Mouse (Mus musculus) heart, embryonic 12.5 days (tissue): ENCODE data around the gene Slc12a8. TPM values are rescaled to one million over a fixed set of nuclear protein-coding genes. Genes with fewer than 3 reads are reported as not detected.

Experiments
- ATAC-seq: fragments of 200-750 bp; cut with Nextera tagmentation; 2 replicates; pipeline ENCODE4 v1.8.0; 2017; ENCODE audit warnings: moderate TSS enrichment, moderate library complexity; ENCODE audit not compliant: insufficient number of reproducible peaks, low FRiP score
- H3K27ac ChIP-seq: fragments of 300-500 bp; sonication (generic); 2 replicates; pipeline ENCODE4 v1.5.1; 2016; ENCODE audit warnings: mild to moderate bottlenecking, moderate library complexity; ENCODE audit not compliant: poor library complexity, severe bottlenecking
- H3K27me3 ChIP-seq: fragments of 300-500 bp; sonication (generic); replicated peaks from 2 replicates; pipeline ENCODE4 v1.6.1; 2016; ENCODE audit warnings: mild to moderate bottlenecking, moderate library complexity
- H3K36me3 ChIP-seq: fragments of 300-500 bp; sonication (generic); 2 replicates; pipeline ENCODE4 v1.6.1; 2016; ENCODE audit warnings: mild to moderate bottlenecking, moderate library complexity
- H3K4me1 ChIP-seq: fragments of 300-500 bp; sonication (generic); replicated peaks from 2 replicates; pipeline ENCODE4 v1.6.1; 2016; ENCODE audit warnings: mild to moderate bottlenecking
- H3K4me2 ChIP-seq: fragments of 300-500 bp; sonication (generic); 2 replicates; pipeline ENCODE4 v1.6.1; 2016; ENCODE audit warnings: mild to moderate bottlenecking, moderate library complexity
- H3K4me3 ChIP-seq: fragments of 300-500 bp; sonication (generic); 2 replicates; pipeline ENCODE4 v1.5.1; 2016; ENCODE audit warnings: mild to moderate bottlenecking
- H3K9ac ChIP-seq: fragments of 300-500 bp; sonication (generic); 2 replicates; pipeline ENCODE4 v1.6.1; 2016; ENCODE audit warnings: mild to moderate bottlenecking, moderate library complexity
- H3K9me3 ChIP-seq: fragments of 300-500 bp; sonication (generic); replicated peaks from 2 replicates; pipeline ENCODE4 v1.6.1; 2016; ENCODE audit warnings: mild to moderate bottlenecking, moderate library complexity
- WGBS: fragments of 180-500 bp; shearing (Covaris S2); methylation state at CpG from one replicate; pipeline ENCODE4 v1.1.7; 2016; 5-methylcytosine and 5-hydroxymethylcytosine counted together
- polyA plus RNA-seq: library from polyadenylated mRNA; unstranded; fragments of >200 nt; fragmentation: Nextera tagmentation; extraction: Ambion mirVana; gene quantifications from 2 replicates; pipeline ENCODE4 v1.2.1, GENCODE M21; 2016

The Slc12a8 gene
- polyA plus RNA-seq, 1 experiment from 2014 or later = 1.3 TPM

DNA sequence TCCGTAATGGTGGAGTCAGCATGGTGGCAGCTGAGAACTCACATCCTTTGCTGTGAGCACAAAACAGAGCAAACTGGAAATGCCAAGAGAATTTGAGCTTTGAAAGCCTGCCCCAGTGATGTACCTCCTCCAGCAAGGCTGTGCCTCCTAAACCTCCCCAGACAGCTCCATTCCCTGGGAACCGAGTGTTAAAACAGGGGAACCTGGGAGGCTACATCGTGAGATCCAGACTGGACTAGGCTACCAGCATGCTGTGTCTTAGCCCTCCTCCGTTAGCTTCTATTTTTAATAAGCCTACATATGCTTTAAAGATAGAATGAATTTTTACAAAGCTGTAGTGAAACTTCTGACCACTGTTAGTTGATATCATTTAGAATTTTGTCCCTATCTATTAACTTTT lies 184.7 kb downstream of the Slc12a8 start:
- Histone ChIP-seq H3K4me3 (no peak overlapping the region), H3K27me3 (no peaks in the 10 kb centered on the region), H3K9me3 (no peaks in the 10 kb centered on the region), H3K4me2 (no peak overlapping the region), H3K4me1 (peaks cover 51% of the 10 kb centered on the region), H3K9ac (no peak overlapping the region), H3K27ac (no peak overlapping the region), H3K36me3 (peaks cover 8% of the 10 kb centered on the region; the same call in 1 of the 2 replicates)
- ATAC-seq = no peak
- 80% methylated on average over 4 of the region's 4 CpGs for WGBS

DNA sequence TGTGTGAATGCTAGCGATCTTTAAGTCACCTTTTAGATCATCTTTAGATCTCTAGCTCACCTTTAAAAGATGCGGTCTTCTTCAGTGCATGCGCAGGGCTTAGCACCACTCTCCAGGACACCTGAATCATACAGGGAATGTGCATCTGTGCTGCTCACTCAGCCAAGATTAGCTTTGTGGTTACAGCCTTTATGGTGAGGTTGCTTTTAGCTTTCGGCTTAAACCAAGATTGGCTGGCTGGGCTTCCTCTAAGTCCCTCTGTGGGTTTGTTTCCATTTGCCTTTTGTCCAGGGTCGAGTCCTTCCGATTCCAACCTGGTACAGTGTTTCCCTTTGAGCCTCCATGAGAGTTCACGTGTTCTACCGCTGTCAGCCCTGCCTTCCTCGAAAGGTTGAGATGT lies 187.2 kb downstream of the Slc12a8 start:
- WGBS = 66% methylated on average over 9 of the region's 9 CpGs
- 0 out of 2 replicates have a peak overlapping the region, but pooled peaks have one; percentile 49 for H3K4me2 ChIP-seq

DNA sequence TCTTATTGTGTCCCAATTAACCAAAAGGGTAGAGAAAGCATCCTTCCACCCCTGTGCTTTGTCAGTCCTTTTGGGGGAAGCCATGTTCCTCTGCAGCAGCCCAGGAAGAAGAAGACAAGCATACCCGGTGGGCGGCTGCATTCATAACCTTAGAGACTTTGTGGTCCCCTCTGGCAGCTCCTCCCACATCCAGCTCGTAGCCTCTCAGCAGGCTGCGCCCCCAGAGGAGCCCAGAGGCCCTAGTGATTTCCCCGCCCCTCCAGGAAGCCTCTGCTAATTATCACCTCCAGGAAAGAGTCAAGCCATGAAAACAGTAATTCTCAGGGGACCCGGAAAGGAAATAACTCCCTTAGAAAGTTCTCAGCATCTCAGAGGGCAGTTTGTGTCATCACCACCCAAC lies 188.1 kb downstream of the Slc12a8 start:
- Histone ChIP-seq H3K4me3 (no peak overlapping the region), H3K27me3 (no peaks in the 10 kb centered on the region), H3K9ac (no peak overlapping the region), H3K36me3 (peaks cover 19% of the 10 kb centered on the region), H3K9me3 (no peaks in the 10 kb centered on the region), H3K4me2 (peak overlapping the region; percentile 49), H3K4me1 (peaks cover 60% of the 10 kb centered on the region), H3K27ac (peak overlapping the region; percentile 76)
- ATAC-seq = peak; percentile 78
- WGBS = 7% methylated on average over 6 of the region's 6 CpGs

More for the DNA sequence above, 187.2 kb downstream of the Slc12a8 start:
- Histone ChIP-seq H3K9ac (no peak overlapping the region; the same call in 1 of the 2 replicates), H3K4me1 (peaks cover 52% of the 10 kb centered on the region), H3K4me3 (no peak overlapping the region), H3K9me3 (no peaks in the 10 kb centered on the region), H3K27me3 (no peaks in the 10 kb centered on the region), H3K27ac (peak overlapping the region; percentile 76), H3K36me3 (peaks cover 23% of the 10 kb centered on the region; the same call in 1 of the 2 replicates)
- no peak for ATAC-seq

DNA sequence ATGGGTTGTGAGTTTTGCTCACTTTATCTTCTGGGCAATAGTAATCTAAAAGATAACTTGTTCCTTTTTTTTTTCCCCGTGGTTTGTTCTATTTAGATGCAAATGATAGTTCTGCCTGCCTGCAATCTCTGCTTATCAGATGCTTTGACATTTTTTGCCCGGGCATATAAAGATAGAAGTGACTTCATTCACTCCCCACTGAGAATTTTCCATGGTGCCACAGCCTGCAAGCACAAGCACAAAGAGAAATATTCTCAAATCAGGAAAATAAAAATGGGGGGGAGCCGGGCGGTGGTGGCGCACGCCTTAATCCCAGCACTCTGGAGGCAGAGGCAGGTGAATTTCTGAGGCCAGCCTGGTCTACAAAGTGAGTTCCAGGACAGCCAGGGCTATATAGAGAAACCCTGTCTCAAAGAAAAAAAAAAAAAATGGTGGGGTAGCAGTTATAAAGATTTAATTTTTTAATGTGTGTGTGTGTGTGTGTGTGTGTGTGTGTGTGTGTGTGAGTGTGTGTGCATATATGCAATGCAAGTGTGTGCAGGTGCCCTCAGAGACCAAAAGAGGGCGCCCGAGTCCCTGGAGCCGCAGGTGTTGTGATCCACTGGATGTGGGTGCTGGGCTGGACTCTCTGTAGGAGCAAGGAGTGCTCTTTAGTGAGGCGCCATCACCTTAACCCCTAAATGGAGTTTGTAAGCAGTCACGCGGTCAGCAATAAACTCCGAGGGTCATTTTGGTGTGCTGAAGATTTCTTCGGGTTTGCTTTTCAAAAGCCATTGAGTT lies 189.2 kb downstream of the Slc12a8 start:
- Histone ChIP-seq H3K4me3 (no peak overlapping the region), H3K27me3 (no peaks in the 10 kb centered on the region), H3K4me2 (no peak overlapping the region), H3K9me3 (no peaks in the 10 kb centered on the region), H3K27ac (no peak overlapping the region), H3K36me3 (peaks cover 28% of the 10 kb centered on the region), H3K4me1 (peaks cover 70% of the 10 kb centered on the region), H3K9ac (no peak overlapping the region)
- WGBS = 85% methylated on average over 14 of the region's 14 CpGs
- ATAC-seq = no peak

DNA sequence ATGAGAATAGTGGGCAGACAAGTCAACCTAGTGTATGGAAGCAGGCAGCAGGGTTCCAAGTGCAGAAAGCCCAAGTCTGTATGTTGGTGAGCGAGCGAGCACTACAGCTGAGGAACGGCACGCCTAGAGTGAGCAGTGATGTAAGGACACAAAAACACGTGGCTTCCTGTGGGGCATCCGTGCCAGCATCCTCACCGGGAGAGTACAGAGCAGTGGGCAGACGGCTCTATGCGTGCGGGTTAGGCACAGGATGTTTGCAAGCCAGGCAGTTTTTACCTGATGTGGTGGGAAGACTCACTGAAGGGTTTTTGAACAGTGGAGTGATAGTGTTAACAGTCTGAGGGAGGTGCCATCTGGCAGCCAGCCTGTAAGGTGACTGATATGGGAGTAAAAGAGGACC lies 190.9 kb downstream of the Slc12a8 start:
- H3K36me3 ChIP-seq = peaks cover 40% of the 10 kb centered on the region
- H3K4me3 ChIP-seq = no peak overlapping the region
- no peaks in the 10 kb centered on the region for H3K9me3 ChIP-seq
- no peak overlapping the region for H3K9ac ChIP-seq
- 82% methylated on average over 10 of the region's 10 CpGs for WGBS
- H3K4me1 ChIP-seq = peaks cover 79% of the 10 kb centered on the region
- no peak overlapping the region for H3K4me2 ChIP-seq
- H3K27me3 ChIP-seq = no peaks in the 10 kb centered on the region
- no peak overlapping the region for H3K27ac ChIP-seq
- no peak for ATAC-seq

DNA sequence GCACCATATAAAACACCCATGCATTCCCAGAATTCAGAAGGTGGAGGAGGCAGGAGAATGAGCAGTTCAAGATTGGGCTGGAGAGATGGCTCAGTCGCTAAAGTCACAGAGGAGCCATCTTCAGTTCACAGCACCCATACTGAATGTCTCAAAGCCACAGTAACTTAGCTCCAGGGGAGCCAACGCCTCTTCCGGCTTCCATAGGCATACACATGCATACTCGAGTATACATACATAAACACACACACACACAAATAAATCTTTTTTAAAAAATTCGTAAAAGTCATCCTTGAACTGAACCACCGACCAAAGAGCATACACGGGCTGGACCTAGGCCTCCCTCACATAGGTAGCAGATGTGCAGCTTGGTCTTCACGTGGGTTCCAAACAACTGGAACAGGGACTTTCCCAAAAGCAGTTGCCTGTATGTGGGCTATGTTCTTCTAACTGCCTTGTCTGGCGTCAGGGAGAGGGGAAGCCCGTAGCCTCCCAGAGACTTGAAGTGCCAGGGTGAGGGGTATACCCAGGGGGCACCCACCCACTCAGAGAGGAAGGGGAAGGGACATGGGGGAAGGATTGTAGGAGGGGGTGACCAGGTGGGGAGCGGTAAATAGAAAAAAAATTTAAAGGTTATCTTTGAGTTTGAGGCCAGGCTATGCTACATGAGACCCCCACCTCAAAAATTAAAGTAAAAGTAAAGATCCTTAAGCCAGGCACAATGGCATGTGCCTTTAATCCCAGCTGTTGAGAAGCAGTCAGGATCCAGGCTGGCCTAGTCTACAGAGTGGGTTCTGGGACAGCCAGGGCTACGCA lies 191.7 kb downstream of the Slc12a8 start:
- no peak overlapping the region for H3K4me2 ChIP-seq
- H3K4me1 ChIP-seq = peaks cover 79% of the 10 kb centered on the region
- H3K9me3 ChIP-seq = no peaks in the 10 kb centered on the region
- no peak overlapping the region for H3K4me3 ChIP-seq
- H3K27ac ChIP-seq = no peak overlapping the region
- no peaks in the 10 kb centered on the region for H3K27me3 ChIP-seq
- ATAC-seq = no peak
- 88% methylated on average over 12 of the region's 12 CpGs for WGBS
- H3K36me3 ChIP-seq = peaks cover 45% of the 10 kb centered on the region
- H3K9ac ChIP-seq = no peak overlapping the region

Other genes with a start within 250 kb of the Slc12a8 start
- gene Zfp148, start 136.5 kb upstream of the Slc12a8 start, polyA plus RNA-seq = 46.5 and 48.4 TPM in 2 replicates
- 48.3 and 54.0 TPM in 2 replicates for gene Heg1, start 167.0 kb downstream of the Slc12a8 start, polyA plus RNA-seq